Mouse (Mus musculus): ENCODE measurements at regions not wholly inside any gene's neighbourhood (a gene's known extent, or its start where the extent isn't known, plus 50 kb on each side); places are given as distances from the start of the nearest gene placed in this dataset.

GRCm38 (mm10) chr2:8628007-8628406 lies 1118.6 kb upstream of the Celf2 start:
- H3K36me3 ChIP-seq (replicated peaks in 1 of 2; ENCODE audit: control insufficient read depth in 1 of 2, insufficient read depth in 1 of 2, low read length in 1 of 2), result no peaks in the 10 kb centered on the region
- no peak overlapping the region for H3K4me3 ChIP-seq (replicated peaks in 1 of 3; ENCODE audit: low read depth in 2 of 3, low read length in 2 of 3, poor library complexity in 1 of 3)
- no peak overlapping the region for H3K9ac ChIP-seq (ENCODE audit: insufficient read depth, low read depth)
- H3K9me3 ChIP-seq (replicated peaks; ENCODE audit: low read length), result no peaks in the 10 kb centered on the region
- H3K4me2 ChIP-seq (ENCODE audit: insufficient read depth, low read depth, poor library complexity, severe bottlenecking), result no peak overlapping the region
- no peaks in the 10 kb centered on the region for H3K4me1 ChIP-seq (ENCODE audit: control insufficient read depth in 1 of 2, insufficient read depth in 2 of 2)
- dilution Hi-C loops (cut with MboI; ENCODE audit: extremely low pct_ligation_motif_present, extremely low pct_unique_long_range_greater_than_20kb, low sequenced_read_pairs), result no loop called here
- no peak for DNase-seq (ENCODE audit: extremely low read depth)
- no peak for TF ChIP-seq ZNF384 (IDR thresholded peaks at IDR 0.05; ENCODE audit: low read depth, low read length)
- TF ChIP-seq E2F4 (IDR thresholded peaks at IDR 0.05; ENCODE audit: insufficient replicate concordance, low read depth, low read length), result no peak
- no peak for TF ChIP-seq MYC (IDR thresholded peaks at IDR 0.05; ENCODE audit: low read depth, low read length)
- no peak for TF ChIP-seq RAD21 (IDR thresholded peaks at IDR 0.05; ENCODE audit: low read depth, low read length)
- TF ChIP-seq SMC3 (IDR thresholded peaks at IDR 0.05; ENCODE audit: low read depth, low read length), result no peak
- no peak for TF ChIP-seq JUND (conservative IDR thresholded peaks at IDR 0.05; ENCODE audit: low read depth, low read length)
- TF ChIP-seq TCF12 (IDR thresholded peaks at IDR 0.05; ENCODE audit: low read depth, low read length), result no peak
- no peak for TF ChIP-seq EP300 (IDR thresholded peaks at IDR 0.05; ENCODE audit: low read length)
- no peak for TF ChIP-seq USF2 (conservative IDR thresholded peaks at IDR 0.05; ENCODE audit: low read depth, low read length)
- TF ChIP-seq MAFK (IDR thresholded peaks at IDR 0.05; ENCODE audit: insufficient replicate concordance, low read length), result no peak
- no peak for TF ChIP-seq NRF1 (IDR thresholded peaks at IDR 0.05; ENCODE audit: low read depth, low read length)
- TF ChIP-seq TBP (conservative IDR thresholded peaks at IDR 0.05; ENCODE audit: low read depth, low read length), result no peak
- TF ChIP-seq ZMIZ1 (IDR thresholded peaks at IDR 0.05; ENCODE audit: low read depth, low read length), result no peak
- H3K27ac ChIP-seq (ENCODE audit: insufficient read depth, low read depth), result no peak overlapping the region
- H3K79me2 ChIP-seq (replicated peaks; ENCODE audit: control insufficient read depth, extremely low read depth, insufficient read depth, poor library complexity, severe bottlenecking), result no peaks in the 10 kb centered on the region
- H3K27me3 ChIP-seq (replicated peaks), result no peaks in the 10 kb centered on the region
- in situ Hi-C loops (cut with MboI; ENCODE audit: low pct_ligation_motif_present, low pct_unique_long_range_greater_than_20kb, low sequenced_read_pairs), result no loop called here

- no peaks in the 10 kb centered on the region for H3K79me2 ChIP-seq (replicated peaks; ENCODE audit: control insufficient read depth, extremely low read depth, insufficient read depth, poor library complexity, severe bottlenecking)
- TF ChIP-seq E2F4 (IDR thresholded peaks at IDR 0.05; ENCODE audit: insufficient replicate concordance, low read depth, low read length) (no peak), JUN (IDR thresholded peaks at IDR 0.05; ENCODE audit: insufficient read depth, low read depth, low read length) (peak; percentile 40; the same call in 1 of the 2 replicates), GABPA (IDR thresholded peaks at IDR 0.05; ENCODE audit: insufficient replicate concordance, low read depth, low read length) (no peak), ETS1 (conservative IDR thresholded peaks at IDR 0.05; ENCODE audit: low read depth, low read length) (peak; percentile 89), BHLHE40 (IDR thresholded peaks at IDR 0.05; ENCODE audit: low read depth, low read length) (no peak), MYC (IDR thresholded peaks at IDR 0.05; ENCODE audit: low read depth, low read length) (no peak), USF1 (IDR thresholded peaks at IDR 0.05; ENCODE audit: low read depth, low read length) (no peak), CHD1 (IDR thresholded peaks at IDR 0.05; ENCODE audit: low read depth, low read length) (no peak), ZNF384 (IDR thresholded peaks at IDR 0.05; ENCODE audit: low read depth, low read length) (no peak), POLR2A (IDR thresholded peaks at IDR 0.05; ENCODE audit: low read depth, low read length) (no peak), PAX5 (IDR thresholded peaks at IDR 0.05; ENCODE audit: low read length) (no peak), NRF1 (IDR thresholded peaks at IDR 0.05; ENCODE audit: low read depth, low read length) (no peak), HCFC1 (IDR thresholded peaks at IDR 0.05; ENCODE audit: low read depth, low read length) (no peak), TBP (conservative IDR thresholded peaks at IDR 0.05; ENCODE audit: low read depth, low read length) (no peak), EP300 (IDR thresholded peaks at IDR 0.05; ENCODE audit: low read length) (peak; percentile 22; the same call in 1 of the 2 replicates), IRF4 (IDR thresholded peaks at IDR 0.05; ENCODE audit: low read depth, low read length) (no peak), MAFK (IDR thresholded peaks at IDR 0.05; ENCODE audit: insufficient replicate concordance, low read length) (peak; percentile 98), JUND (conservative IDR thresholded peaks at IDR 0.05; ENCODE audit: low read depth, low read length) (peak; percentile 47; the same call in 1 of the 2 replicates)
- in situ Hi-C loops (cut with MboI; ENCODE audit: low pct_ligation_motif_present, low pct_unique_long_range_greater_than_20kb, low sequenced_read_pairs) (no loop called here), dilution Hi-C loops (cut with MboI; ENCODE audit: extremely low pct_ligation_motif_present, extremely low pct_unique_long_range_greater_than_20kb, low sequenced_read_pairs) (no loop called here)
- H3K36me3 ChIP-seq (replicated peaks in 1 of 2; ENCODE audit: control insufficient read depth in 1 of 2, insufficient read depth in 1 of 2, low read length in 1 of 2), result no peaks in the 10 kb centered on the region
- no peak overlapping the region for H3K4me3 ChIP-seq (replicated peaks in 1 of 3; ENCODE audit: low read depth in 2 of 3, low read length in 2 of 3, poor library complexity in 1 of 3)
- no peak overlapping the region for H3K4me2 ChIP-seq (ENCODE audit: insufficient read depth, low read depth, poor library complexity, severe bottlenecking)
- H3K4me1 ChIP-seq (ENCODE audit: control insufficient read depth in 1 of 2, insufficient read depth in 2 of 2), result no peaks in the 10 kb centered on the region
- no peaks in the 10 kb centered on the region for H3K27me3 ChIP-seq (replicated peaks)
- H3K9me3 ChIP-seq (replicated peaks; ENCODE audit: low read length), result no peaks in the 10 kb centered on the region
- H3K27ac ChIP-seq (ENCODE audit: insufficient read depth, low read depth), result no peak overlapping the region
- no peak overlapping the region for H3K9ac ChIP-seq (ENCODE audit: insufficient read depth, low read depth)
- DNase-seq (ENCODE audit: extremely low read depth), result peak; percentile 66
These were observed 1119.3 kb upstream of the Celf2 start for GRCm38 (mm10) chr2:8628485-8629208.

All from CH12.LX (cell line).